Mouse (Mus musculus) thymus, adult 2 months (tissue): ENCODE results near the gene Bcor.

Experiments
- CTCF ChIP-seq: fragments of 200-500 bp; IDR thresholded peaks from 2 replicates; pipeline ENCODE4 v1.5.1; 2012; ENCODE audit warnings: mild to moderate bottlenecking, control low read depth, low read length, moderate library complexity, borderline replicate concordance; ENCODE audit not compliant: control insufficient read depth, poor library complexity, insufficient read depth; ENCODE audit errors: extremely low read depth
- POLR2A ChIP-seq: fragments of 200-500 bp; IDR thresholded peaks from 2 replicates; pipeline ENCODE4 v1.6.1; 2012; ENCODE audit warnings: mild to moderate bottlenecking, low read length, control low read depth, moderate library complexity; ENCODE audit not compliant: control insufficient read depth, poor library complexity, insufficient read depth; ENCODE audit errors: extremely low read depth

GRCm38 (mm10) chrX:12053315-12053914 lies 106.7 kb downstream of the Bcor start:
- TF ChIP-seq CTCF (no peak), POLR2A (no peak)
